Mouse (Mus musculus) bone marrow, adult 2 months (tissue): ENCODE results near the gene Ccdc9b. TPM values are rescaled to one million over a fixed set of nuclear protein-coding genes. Genes with fewer than 3 reads are reported as not detected.

Experiments used
- H3K27ac ChIP-seq: fragments of 200-500 bp; 2 replicates; pipeline ENCODE4 v1.5.1; 2012; ENCODE audit warnings: low read depth, mild to moderate bottlenecking, control low read depth, inconsistent platforms, low read length; ENCODE audit not compliant: control insufficient read depth, poor library complexity, insufficient read depth
- H3K4me1 ChIP-seq: fragments of 200-500 bp; 2 replicates; pipeline ENCODE4 v1.6.1; 2011; ENCODE audit warnings: low read length; ENCODE audit not compliant: control insufficient read depth, insufficient read depth
- H3K4me3 ChIP-seq: fragments of 200-500 bp; replicated peaks from 2 replicates; pipeline ENCODE3; 2011; ENCODE audit warnings: mild to moderate bottlenecking, low read depth, low read length, control low read depth; ENCODE audit not compliant: control insufficient read depth
- CTCF ChIP-seq: fragments of 200-500 bp; IDR thresholded peaks from 2 replicates; pipeline ENCODE4 v1.5.1; 2011; ENCODE audit warnings: low read length, control low read depth; ENCODE audit not compliant: control insufficient read depth, insufficient read depth
- POLR2A ChIP-seq: fragments of 200-500 bp; IDR thresholded peaks from 2 replicates; pipeline ENCODE4 v1.6.1; 2011; ENCODE audit warnings: low read depth, mild to moderate bottlenecking, control low read depth, low read length, borderline replicate concordance; ENCODE audit not compliant: control insufficient read depth
- WGBS: fragments of 180-500 bp; shearing (Covaris S2); methylation state at CpG from one replicate; pipeline ENCODE4 v1.1.7; 2018; 5-methylcytosine and 5-hydroxymethylcytosine counted together
- polyA plus RNA-seq: library from polyadenylated mRNA; stranded (reverse); fragments of >200 nt; gene quantifications from 2 replicates; pipeline ENCODE4 v1.2.4, GENCODE M21; 2011; ENCODE audit warnings: low replicate concordance; ENCODE audit not compliant: missing spikeins, insufficient read depth, insufficient read length

Gene Ccdc9b
- polyA plus RNA-seq, 1 experiment = 3.5 TPM

GRCm38 (mm10) chr2:118774536-118774935, 12.1 kb upstream of the Ccdc9b start:
- H3K4me1 ChIP-seq = no peaks in the 10 kb centered on the region
- WGBS = 56% methylated on average over 2 of the region's 2 CpGs
- H3K4me3 ChIP-seq = no peak overlapping the region
- H3K27ac ChIP-seq = no peak overlapping the region
- TF ChIP-seq CTCF (no peak), POLR2A (no peak)

DNA sequence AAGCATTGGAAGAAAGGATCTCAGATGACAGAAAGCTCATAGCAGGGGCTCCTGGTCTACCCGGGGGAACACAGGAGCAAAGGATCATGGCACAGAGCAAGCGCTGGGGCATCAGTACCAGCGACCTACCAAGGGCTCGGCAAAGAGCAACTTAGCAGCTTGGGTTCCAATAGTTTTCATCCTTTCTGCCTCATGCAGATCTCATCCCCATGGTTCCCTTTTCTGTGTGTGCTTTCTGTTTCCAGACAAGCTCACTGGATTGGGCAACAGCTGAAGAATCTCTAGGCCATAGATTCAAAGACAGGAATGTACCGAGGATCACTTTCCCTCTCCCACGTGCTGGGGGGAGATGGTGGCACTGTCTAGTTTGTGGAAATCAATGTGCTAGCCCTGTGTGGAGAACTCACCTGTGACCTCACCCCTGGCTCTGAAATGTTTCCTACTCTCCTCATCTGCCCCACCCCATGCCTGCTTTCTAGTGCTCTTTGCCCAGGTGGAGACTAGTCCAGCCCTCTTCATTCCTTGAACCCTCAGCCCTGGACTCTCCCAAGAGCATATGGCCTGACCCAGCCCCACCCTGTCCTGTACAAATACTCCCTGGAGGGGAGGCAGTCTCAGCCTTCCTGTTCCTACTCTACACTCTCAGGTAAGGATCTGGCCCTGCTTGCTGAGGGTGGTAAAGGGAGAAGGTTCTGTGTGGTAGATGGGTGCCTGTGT, 9.9 kb upstream of the Ccdc9b start, which contains the start of gene Phgr1:
Gene Phgr1 (plus strand): TSS at position 612 of the 717 bp plus-strand sequence.
- Histone ChIP-seq H3K4me1 (no peaks in the 10 kb centered on the region), H3K27ac (no peak within 1 kb of the TSS), H3K4me3 (no peak within 1 kb of the TSS)
- 63% methylated on average over 6 of the region's 6 CpGs for WGBS
- TF ChIP-seq POLR2A (no peak), CTCF (no peak)

DNA sequence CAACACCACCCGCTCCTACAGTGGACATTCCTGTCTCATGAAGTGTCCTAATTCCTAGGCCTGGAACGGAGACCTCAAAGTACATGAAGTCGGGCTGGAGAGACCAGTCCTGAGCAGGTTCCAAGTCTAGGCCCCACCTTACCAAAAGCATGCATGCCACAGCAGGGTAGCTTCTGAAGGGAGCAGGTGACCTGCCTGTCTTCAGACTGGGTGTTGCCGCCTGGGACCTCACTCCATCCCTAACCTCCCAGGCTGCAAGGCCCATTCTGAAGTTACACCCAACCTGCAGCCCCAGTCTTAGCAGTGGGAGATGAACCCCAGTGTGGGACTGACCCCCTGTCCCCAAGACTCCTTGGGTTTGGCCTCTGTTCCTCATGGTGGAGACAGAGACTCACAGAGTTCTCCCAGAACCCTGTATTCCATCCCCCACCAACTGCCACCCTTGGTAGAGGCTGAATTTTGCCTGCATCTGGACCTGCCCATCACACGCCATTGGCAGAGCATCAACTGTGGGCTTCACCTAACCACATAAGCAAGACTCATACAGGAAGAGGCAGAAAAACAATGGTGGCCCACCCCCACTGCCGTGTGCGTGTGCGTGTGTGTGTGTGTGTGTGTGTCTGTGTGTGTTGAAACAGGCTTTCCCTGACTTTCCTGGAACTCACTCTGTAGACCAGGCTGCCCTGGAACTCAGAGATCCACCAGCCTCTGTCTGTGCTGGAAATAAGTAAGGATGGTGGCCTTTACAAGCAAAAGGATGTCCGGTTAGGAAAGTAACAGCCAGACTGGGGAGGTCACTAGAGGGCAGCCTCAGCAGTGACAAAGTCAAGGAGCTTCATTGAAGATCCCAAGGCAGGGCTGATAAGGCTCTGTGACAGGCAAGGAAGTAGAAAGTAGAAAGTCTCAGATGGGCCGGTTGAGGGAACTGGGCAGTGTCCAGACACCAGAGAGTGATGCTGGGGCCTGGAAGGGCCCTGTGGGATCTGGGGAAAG, 3.9 kb upstream of the Ccdc9b start:
- TF ChIP-seq POLR2A (no peak), CTCF (no peak)

DNA sequence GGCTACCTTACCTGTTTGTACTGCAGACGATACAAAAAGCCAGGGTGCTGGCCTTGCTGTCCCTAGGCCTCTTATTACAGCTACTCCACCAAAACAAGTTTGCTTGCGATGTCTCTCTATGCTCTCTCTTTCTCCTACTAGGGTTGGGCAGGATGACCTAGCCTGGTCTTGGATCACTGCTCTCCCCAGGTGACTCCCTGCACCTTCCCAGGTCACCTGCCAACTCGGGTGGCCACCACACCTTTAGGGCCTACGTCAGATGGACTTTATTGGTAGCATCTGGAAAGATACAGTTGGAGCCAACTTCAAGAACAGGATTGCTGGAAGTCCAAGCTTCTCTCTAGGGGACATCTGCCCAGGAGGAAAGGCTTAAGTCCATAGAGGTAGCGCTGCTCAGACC, 2.4 kb upstream of the Ccdc9b start:
- Histone ChIP-seq H3K4me3 (no peak overlapping the region), H3K27ac (no peak overlapping the region), H3K4me1 (peaks cover 1% of the 10 kb centered on the region)
- TF ChIP-seq POLR2A (no peak), CTCF (no peak)
- 81% methylated on average over 5 of the region's 5 CpGs for WGBS

More for the DNA sequence above, 3.9 kb upstream of the Ccdc9b start:
- H3K4me3 ChIP-seq = no peak overlapping the region
- 43% methylated on average over 10 of the region's 10 CpGs for WGBS
- no peak overlapping the region for H3K27ac ChIP-seq
- H3K4me1 ChIP-seq = peaks cover 1% of the 10 kb centered on the region

DNA sequence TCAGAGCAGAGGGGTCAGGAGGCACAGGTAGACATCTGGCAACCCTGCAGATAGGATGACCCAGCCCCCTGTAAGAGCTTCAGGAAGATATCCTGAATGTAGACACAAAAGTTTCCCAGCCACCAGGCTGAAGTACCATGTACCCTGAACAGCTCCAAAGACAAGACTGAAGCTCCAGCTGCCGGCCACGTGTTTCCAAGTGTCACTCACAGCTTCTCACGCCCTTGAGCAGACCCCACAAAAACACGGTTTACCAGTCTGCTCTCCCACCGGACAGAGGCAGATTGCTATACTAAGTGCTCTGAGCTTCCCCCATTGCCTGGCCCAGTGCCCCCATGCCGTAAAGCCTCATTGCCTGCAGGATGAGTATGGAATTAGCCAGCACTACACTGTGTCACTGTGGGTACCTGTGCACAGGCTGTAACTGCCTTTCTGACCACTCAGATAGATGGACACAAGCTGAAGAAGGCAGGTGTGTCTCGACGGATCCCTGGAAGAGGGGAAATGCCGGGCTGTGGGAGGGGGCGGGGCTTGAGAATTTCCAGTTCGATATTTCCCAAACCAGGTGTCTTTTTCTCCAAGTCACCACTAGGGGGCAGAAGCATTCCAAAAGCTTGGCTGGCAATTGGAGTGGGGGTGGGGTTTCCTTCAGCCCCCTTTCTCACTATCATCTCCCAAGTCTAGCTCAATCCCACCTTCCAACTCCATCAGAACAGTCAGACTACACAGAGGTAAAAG, 1.8 kb upstream of the Ccdc9b start:
- TF ChIP-seq POLR2A = no peak
- peak; percentile 33; the same call in 1 of the 2 replicates for TF ChIP-seq CTCF
- Histone ChIP-seq H3K4me3 (no peak overlapping the region), H3K4me1 (peaks cover 1% of the 10 kb centered on the region), H3K27ac (no peak overlapping the region)
- WGBS = 34% methylated on average over 11 of the region's 11 CpGs

GRCm38 (mm10) chr2:118763469-118763868, 1.0 kb upstream of the Ccdc9b start:
- Histone ChIP-seq H3K27ac (no peak overlapping the region), H3K4me3 (no peak overlapping the region), H3K4me1 (peaks cover 2% of the 10 kb centered on the region)
- WGBS = 68% methylated on average over 7 of the region's 7 CpGs
- TF ChIP-seq POLR2A (no peak), CTCF (no peak)

DNA sequence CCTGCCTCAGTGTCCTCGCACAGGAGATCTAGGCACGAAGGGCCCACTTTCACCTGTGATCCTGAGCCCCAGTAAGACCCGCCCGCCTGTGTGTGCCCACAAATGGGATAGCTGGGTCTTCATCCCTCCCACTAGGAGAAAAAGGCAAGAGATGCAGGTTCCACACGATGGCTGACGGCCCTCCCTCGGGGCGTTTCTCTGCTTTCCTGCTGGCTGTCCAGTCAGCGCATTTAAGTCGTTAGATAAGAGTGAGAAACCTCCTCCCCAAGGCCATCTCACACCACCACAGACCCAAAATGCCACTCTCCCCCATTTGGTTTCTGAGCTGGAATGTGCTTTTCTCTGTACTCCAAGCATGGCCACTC, 305 bp upstream of the Ccdc9b start:
- Histone ChIP-seq H3K27ac (peak overlapping the region; percentile 52), H3K4me3 (no peak overlapping the region), H3K4me1 (peaks cover 2% of the 10 kb centered on the region)
- WGBS = 8% methylated on average over 10 of the region's 10 CpGs
- TF ChIP-seq CTCF (no peak), POLR2A (no peak)
